Comparison of ENCODE assay signal across 9 mouse cellular contexts in genomic region chr15:77344127-77345125, GRCm38 (mm10). TPM values are rescaled to one million over a fixed set of nuclear protein-coding genes. Genes with fewer than 3 reads are reported as not detected.
DNase-seq lines count a peak whose midpoint lies in the region; ATAC-seq lines count a peak whose summit lies in the region.
"Had no signal": no experiment of that assay in that cellular context is flagged by ENCODE, and none has a peak within 500 bp of the region (broad histone marks: within the 10 kb centered on the region; RNA-seq: fewer than 3 reads in every experiment).

No protein-coding gene starts in this region.

- H3K9ac ChIP-seq in kidney, embryonic 14.5 days (ENCODE audit: low read depth, low read length) = no peak overlapping the region; the same call in 1 of the 2 replicates
- H3K9ac ChIP-seq in forebrain, embryonic 12.5 days = no peak overlapping the region
- peak overlapping the region; percentile 63; the same call in 1 of the 2 replicates for H3K9ac ChIP-seq in neural tube, embryonic 13.5 days

- ATAC-seq in kidney, embryonic 14.5 days (ENCODE audit: low FRiP score, low TSS enrichment) = no peak; the same call in 1 of the 2 replicates
- ATAC-seq in forebrain, embryonic 12.5 days (ENCODE audit: low FRiP score) = no peak
- ATAC-seq in neural tube, embryonic 13.5 days (ENCODE audit: low read depth) = no peak
- no peak for ATAC-seq in granulocyte monocyte progenitor cell, adult 5-6 weeks (replicated peaks; ENCODE audit: poor library complexity, severe bottlenecking)
- ATAC-seq: Patski had no signal

- DNase-seq in kidney, adult 8-10 months = no peak
- DNase-seq in kidney, postnatal 10 days = peak; percentile 55
- no peak for DNase-seq in left cerebral cortex, adult 11 months (ENCODE audit: low spot score)
- no peak for DNase-seq in layer of hippocampus, postnatal 25 days (ENCODE audit: extremely low spot score in 1 of 2, low spot score in 1 of 2)

- 15% methylated on average over 17 of the region's 17 CpGs for WGBS in kidney, embryonic 14.5 days
- WGBS in forebrain, embryonic 12.5 days = 58% methylated on average over 17 of the region's 17 CpGs
- WGBS in neural tube, embryonic 13.5 days = 40% methylated on average over 17 of the region's 17 CpGs

- no peaks in the 10 kb centered on the region for H3K9me3 ChIP-seq in kidney, embryonic 14.5 days (ENCODE audit: control insufficient read depth, low read length)
- no peaks in the 10 kb centered on the region for H3K9me3 ChIP-seq in forebrain, embryonic 12.5 days
- no peaks in the 10 kb centered on the region for H3K9me3 ChIP-seq in neural tube, embryonic 13.5 days

- H3K27ac ChIP-seq in kidney, embryonic 14.5 days (ENCODE audit: low read depth, low read length) = peak overlapping the region; percentile 87
- peak overlapping the region; percentile 61 for H3K27ac ChIP-seq in forebrain, embryonic 12.5 days
- H3K27ac ChIP-seq in neural tube, embryonic 13.5 days (replicated peaks) = peak overlapping the region; percentile 86

- peak overlapping the region; percentile 37 for H3K4me2 ChIP-seq in kidney, embryonic 14.5 days (replicated peaks; ENCODE audit: low read depth, low read length)
- H3K4me2 ChIP-seq in forebrain, embryonic 12.5 days = no peak overlapping the region
- peak overlapping the region; percentile 51 for H3K4me2 ChIP-seq in neural tube, embryonic 13.5 days

- H3K27me3 ChIP-seq in kidney, embryonic 14.5 days (ENCODE audit: control insufficient read depth, insufficient read depth, low read length) = no peaks in the 10 kb centered on the region
- no peaks in the 10 kb centered on the region; the same call in 1 of the 2 replicates for H3K27me3 ChIP-seq in forebrain, embryonic 12.5 days
- no peaks in the 10 kb centered on the region for H3K27me3 ChIP-seq in neural tube, embryonic 13.5 days

- H3K4me1 ChIP-seq in kidney, embryonic 14.5 days (ENCODE audit: control insufficient read depth, insufficient read depth, low read length) = peaks cover 20% of the 10 kb centered on the region
- peaks cover 22% of the 10 kb centered on the region for H3K4me1 ChIP-seq in forebrain, embryonic 12.5 days
- H3K4me1 ChIP-seq in neural tube, embryonic 13.5 days (replicated peaks) = peaks cover 37% of the 10 kb centered on the region

- H3K36me3 ChIP-seq in kidney, embryonic 14.5 days (ENCODE audit: control insufficient read depth, insufficient read depth, low read length) = no peaks in the 10 kb centered on the region
- no peaks in the 10 kb centered on the region for H3K36me3 ChIP-seq in forebrain, embryonic 12.5 days (replicated peaks)
- H3K36me3 ChIP-seq in neural tube, embryonic 13.5 days = no peaks in the 10 kb centered on the region

- no peak overlapping the region for H3K4me3 ChIP-seq in kidney, embryonic 14.5 days (ENCODE audit: low read length)
- no peak overlapping the region for H3K4me3 ChIP-seq in forebrain, embryonic 12.5 days (replicated peaks)
- no peak overlapping the region for H3K4me3 ChIP-seq in neural tube, embryonic 13.5 days

RNA-seq across cellular contexts. Expression of gene Rbfox2, which starts 37.6 kb away (rescaled TPM):
- polyA plus RNA-seq in kidney, embryonic 14.5 days (2014; fragmentation: Nextera tagmentation; extraction: Ambion mirVana) = 57.6 and 64.6 TPM in 2 replicates
- 119 and 123 TPM in 2 replicates for polyA plus RNA-seq in forebrain, embryonic 12.5 days (2016; fragmentation: Nextera tagmentation; extraction: Ambion mirVana)
- polyA plus RNA-seq in neural tube, embryonic 13.5 days (2015; fragmentation: Nextera tagmentation; extraction: Ambion mirVana) = 136 and 156 TPM in 2 replicates
- total RNA-seq in layer of hippocampus, postnatal 25 days (2021) = 100 to 1,000 TPM; 220 to 233 TPM
- 0.19 and 0.24 TPM in 2 replicates for total RNA-seq in granulocyte monocyte progenitor cell, adult 5-6 weeks (2014; fragmentation: Nextera tagmentation)
- total RNA-seq in granulocyte monocyte progenitor cell, adult 5-6 weeks (2017) = 2.8 and 3.6 TPM in 2 replicates

RNA-seq across cellular contexts. Expression of gene Apol7a, which starts 54.5 kb away (rescaled TPM):
- polyA plus RNA-seq in kidney, embryonic 14.5 days (2014; fragmentation: Nextera tagmentation; extraction: Ambion mirVana) = not detected in 2 replicates
- not detected in 2 replicates for polyA plus RNA-seq in forebrain, embryonic 12.5 days (2016; fragmentation: Nextera tagmentation; extraction: Ambion mirVana)
- 0.29 TPM in 1 of 2 replicates, not detected in the other for polyA plus RNA-seq in neural tube, embryonic 13.5 days (2015; fragmentation: Nextera tagmentation; extraction: Ambion mirVana)
- total RNA-seq in layer of hippocampus, postnatal 25 days (2021) = not detected
- total RNA-seq in granulocyte monocyte progenitor cell, adult 5-6 weeks (2014; fragmentation: Nextera tagmentation) = not detected in 2 replicates
- total RNA-seq in granulocyte monocyte progenitor cell, adult 5-6 weeks (2017) = not detected in 2 replicates
- polyA plus RNA-seq: Patski had no signal
